Mouse (Mus musculus) embryonic fibroblast, embryonic 13.5 days (primary cell): Measurements from ENCODE around the gene Hdac5. TPM values are rescaled to one million over a fixed set of nuclear protein-coding genes. Genes with fewer than 3 reads are reported as not detected.

Experiments used
- H3K27ac ChIP-seq: 2 replicates; pipeline ENCODE4 v1.5.1; 2012; ENCODE audit warnings: low read length, control low read depth, inconsistent platforms; ENCODE audit not compliant: insufficient read depth
- H3K4me1 ChIP-seq: 2 replicates; pipeline ENCODE4 v1.6.1; 2011; ENCODE audit warnings: low read length; ENCODE audit not compliant: control insufficient read depth, insufficient read depth
- H3K4me3 ChIP-seq: 2 replicates; pipeline ENCODE4 v1.5.1; 2011; ENCODE audit warnings: mild to moderate bottlenecking, control low read depth, low read length; ENCODE audit not compliant: insufficient read depth
- CTCF ChIP-seq: IDR thresholded peaks from 2 replicates; pipeline ENCODE4 v1.5.1; 2011; ENCODE audit warnings: mild to moderate bottlenecking, control low read depth, low read length, moderate library complexity, borderline replicate concordance; ENCODE audit not compliant: insufficient read depth
- POLR2A ChIP-seq: IDR thresholded peaks from 2 replicates; pipeline ENCODE4 v1.6.1; 2011; ENCODE audit warnings: low read depth, mild to moderate bottlenecking, control low read depth, low read length, moderate library complexity
- polyA plus RNA-seq: library from polyadenylated mRNA; stranded (reverse); fragments of >200 nt; gene quantifications from 2 replicates; pipeline ENCODE4 v1.2.4, GENCODE M21; 2011; ENCODE audit warnings: low read depth; ENCODE audit not compliant: missing spikeins, insufficient read length

Hdac5 gene
- 47.8 and 54.9 TPM in 2 replicates for polyA plus RNA-seq

GRCm38 (mm10) chr11:102230006-102230741 lies at the start of gene Hdac5:
Gene Hdac5, minus strand, starts transcription at chr11:102230166.
- TF ChIP-seq CTCF (no peak), POLR2A (peak; percentile 81)
- H3K4me1 ChIP-seq: peaks cover 7% of the 10 kb centered on the region; the same call in 1 of the 2 replicates
- H3K27ac ChIP-seq: peak within 1 kb of the TSS; percentile 67
- peak within 1 kb of the TSS; percentile 70 for H3K4me3 ChIP-seq

- Histone ChIP-seq H3K4me3 (no peak overlapping the region), H3K27ac (no peak overlapping the region), H3K4me1 (no peaks in the 10 kb centered on the region)
- TF ChIP-seq CTCF: no peak
- TF ChIP-seq POLR2A: no peak
Observed at GRCm38 (mm10) chr11:102279595-102279994, 49.6 kb upstream of the Hdac5 start.

GRCm38 (mm10) chr11:102277754-102278153 lies 47.8 kb upstream of the Hdac5 start:
- Histone ChIP-seq H3K27ac (no peak overlapping the region), H3K4me3 (no peak overlapping the region), H3K4me1 (no peaks in the 10 kb centered on the region)
- TF ChIP-seq CTCF (no peak), POLR2A (no peak)

- H3K27ac ChIP-seq: no peak overlapping the region
- TF ChIP-seq CTCF (no peak), POLR2A (no peak)
- no peak overlapping the region for H3K4me3 ChIP-seq
- H3K4me1 ChIP-seq: no peaks in the 10 kb centered on the region
Observed at GRCm38 (mm10) chr11:102276411-102276915, 46.5 kb upstream of the Hdac5 start.

GRCm38 (mm10) chr11:102268520-102269244 lies 38.7 kb upstream of the Hdac5 start, which contains the start of gene Asb16:
Gene Asb16, plus strand, starts transcription at chr11:102268743.
- Histone ChIP-seq H3K4me1 (no peaks in the 10 kb centered on the region), H3K4me3 (no peak within 1 kb of the TSS), H3K27ac (no peak within 1 kb of the TSS)
- no peak for TF ChIP-seq CTCF
- TF ChIP-seq POLR2A: no peak

- TF ChIP-seq CTCF (peak; percentile 50), POLR2A (no peak)
- Histone ChIP-seq H3K4me3 (no peak overlapping the region), H3K4me1 (no peaks in the 10 kb centered on the region), H3K27ac (no peak overlapping the region)
Observed at GRCm38 (mm10) chr11:102267480-102267879, 37.5 kb upstream of the Hdac5 start.

- TF ChIP-seq CTCF: no peak
- no peak for TF ChIP-seq POLR2A
- H3K4me3 ChIP-seq: no peak overlapping the region
- H3K27ac ChIP-seq: no peak overlapping the region
- H3K4me1 ChIP-seq: no peaks in the 10 kb centered on the region
Observed at GRCm38 (mm10) chr11:102266631-102267355, 36.8 kb upstream of the Hdac5 start.

GRCm38 (mm10) chr11:102265816-102266215 lies 35.9 kb upstream of the Hdac5 start:
- no peak for TF ChIP-seq POLR2A
- no peak for TF ChIP-seq CTCF
- H3K4me3 ChIP-seq: no peak overlapping the region
- no peak overlapping the region for H3K27ac ChIP-seq
- no peaks in the 10 kb centered on the region for H3K4me1 ChIP-seq

GRCm38 (mm10) chr11:102263211-102263610 lies 33.2 kb upstream of the Hdac5 start:
- no peak overlapping the region for H3K4me3 ChIP-seq
- no peaks in the 10 kb centered on the region for H3K4me1 ChIP-seq
- H3K27ac ChIP-seq: no peak overlapping the region
- TF ChIP-seq CTCF (no peak), POLR2A (no peak)

- Histone ChIP-seq H3K4me1 (no peaks in the 10 kb centered on the region), H3K4me3 (no peak overlapping the region), H3K27ac (no peak overlapping the region)
- TF ChIP-seq CTCF: no peak
- TF ChIP-seq POLR2A: no peak
Observed at GRCm38 (mm10) chr11:102258521-102258920, 28.6 kb upstream of the Hdac5 start.
